In the genomic region with DNA sequence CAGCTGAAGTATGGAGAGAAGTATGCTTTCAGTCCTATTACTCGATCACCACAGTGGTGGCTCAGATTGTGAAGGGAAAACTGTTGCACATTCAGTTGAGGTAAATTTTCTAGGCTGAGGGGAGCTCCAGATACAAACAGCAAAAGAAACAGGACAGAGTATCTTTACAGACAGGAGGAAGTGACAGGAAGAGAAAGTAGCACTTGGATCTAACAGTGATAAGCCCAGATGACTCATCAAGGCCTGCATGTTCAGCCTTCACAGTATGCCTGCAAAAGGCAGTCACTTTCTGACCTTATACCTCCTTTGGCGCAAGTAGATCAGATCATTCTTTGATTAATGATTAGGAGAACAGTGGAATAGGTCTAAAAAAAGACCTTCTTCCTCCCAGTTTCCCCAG, we compare ENCODE assay signal across 27 mouse cellular contexts.
A peak's percentile ranks its signal among the peaks of the same experiment; 100 is the strongest.
DNase-seq lines count a peak whose midpoint lies in the region; ATAC-seq lines count a peak whose summit lies in the region.
"Had no signal": no experiment of that assay in that cellular context is flagged by ENCODE, and none has a peak within 500 bp of the region (broad histone marks: within the 10 kb centered on the region; RNA-seq: fewer than 3 reads in every experiment).

No protein-coding gene starts in this region.

- peak; percentile 41 for DNase-seq in adrenal gland, adult 2 months
- no peak for DNase-seq in adrenal gland, postnatal 25 days
- peak; percentile 17 for DNase-seq in 3T3-L1 (ENCODE audit: low read depth, low spot score)
- DNase-seq in adrenal gland, adult 8-10 months = peak; percentile 19
- peak; percentile 19 to 32 for DNase-seq in adrenal gland, postnatal 36 days
- DNase-seq in midbrain, embryonic 10.5 days (ENCODE audit: low spot score) = no peak
- no peak for DNase-seq in heart, postnatal 25 days (ENCODE audit: low spot score)
- DNase-seq: cerebellum, adult 11 months; cerebellum, adult 9-10 months; cerebellum, postnatal 14 days; forebrain, postnatal 0 days; gastrocnemius, adult 2 months; gastrocnemius, postnatal 14 days; heart, adult 11 months; heart, postnatal 36 days; kidney, adult 18-20 months had no signal

- intact Hi-C loops in heart, postnatal 25 days (cut with DNase I) = no loop called here

- no peak overlapping the region for H3K27ac ChIP-seq in midbrain, embryonic 10.5 days (replicated peaks)
- H3K27ac ChIP-seq in hindbrain, embryonic 13.5 days = no peak overlapping the region
- H3K27ac ChIP-seq: embryonic facial prominence, embryonic 12.5 days; embryonic facial prominence, embryonic 15.5 days; gastrocnemius, adult 2 months; hindbrain, embryonic 10.5 days; hindbrain, embryonic 14.5 days; hindbrain, postnatal 0 days had no signal

- 82% methylated on average over 2 of the region's 2 CpGs for WGBS in midbrain, embryonic 10.5 days
- WGBS in hindbrain, embryonic 13.5 days = 89% methylated on average over 2 of the region's 2 CpGs

- H3K27me3 ChIP-seq in midbrain, embryonic 10.5 days (ENCODE audit: low read depth, poor library complexity, severe bottlenecking) = no peaks in the 10 kb centered on the region
- H3K27me3 ChIP-seq in hindbrain, embryonic 13.5 days = no peaks in the 10 kb centered on the region
- H3K27me3 ChIP-seq: embryonic facial prominence, embryonic 12.5 days; embryonic facial prominence, embryonic 15.5 days had no signal

- no peak overlapping the region for H3K9ac ChIP-seq in hindbrain, embryonic 13.5 days
- H3K9ac ChIP-seq: embryonic facial prominence, embryonic 12.5 days; embryonic facial prominence, embryonic 15.5 days; forebrain, postnatal 0 days; hindbrain, embryonic 14.5 days had no signal

- ATAC-seq in hindbrain, embryonic 13.5 days (ENCODE audit: low FRiP score) = no peak
- ATAC-seq: activated CD4-positive, CD25-positive, alpha-beta regulatory T cell, adult 4 months; forebrain, embryonic 14.5 days; forebrain, postnatal 0 days; hindbrain, postnatal 0 days; inflammation-experienced regulatory T-cells, adult 6 months; intestine, embryonic 16.5 days had no signal

- no peaks in the 10 kb centered on the region for H3K36me3 ChIP-seq in midbrain, embryonic 10.5 days
- no peaks in the 10 kb centered on the region for H3K36me3 ChIP-seq in hindbrain, embryonic 13.5 days
- H3K36me3 ChIP-seq: embryonic facial prominence, embryonic 12.5 days; embryonic facial prominence, embryonic 15.5 days; hindbrain, embryonic 10.5 days had no signal

- H3K9me3 ChIP-seq in midbrain, embryonic 10.5 days (replicated peaks) = no peaks in the 10 kb centered on the region
- H3K9me3 ChIP-seq in hindbrain, embryonic 13.5 days = no peaks in the 10 kb centered on the region
- H3K9me3 ChIP-seq: embryonic facial prominence, embryonic 12.5 days; embryonic facial prominence, embryonic 15.5 days; hindbrain, embryonic 10.5 days had no signal

- no peak overlapping the region for H3K4me2 ChIP-seq in hindbrain, embryonic 13.5 days
- H3K4me2 ChIP-seq: embryonic facial prominence, embryonic 12.5 days; embryonic facial prominence, embryonic 15.5 days; heart, embryonic 11.5 days; hindbrain, embryonic 14.5 days had no signal

- no peaks in the 10 kb centered on the region for H3K4me1 ChIP-seq in midbrain, embryonic 10.5 days
- H3K4me1 ChIP-seq in hindbrain, embryonic 13.5 days (replicated peaks) = no peaks in the 10 kb centered on the region
- H3K4me1 ChIP-seq: embryonic facial prominence, embryonic 12.5 days; embryonic facial prominence, embryonic 15.5 days; hindbrain, embryonic 10.5 days had no signal

- H3K4me3 ChIP-seq in midbrain, embryonic 10.5 days = no peak overlapping the region
- H3K4me3 ChIP-seq in hindbrain, embryonic 13.5 days = no peak overlapping the region
- H3K4me3 ChIP-seq: embryonic facial prominence, embryonic 12.5 days; embryonic facial prominence, embryonic 15.5 days; gastrocnemius, adult 2 months; hindbrain, embryonic 10.5 days had no signal

Comparison
In these comparisons a context has a peak if more than half of its experiments do, and no peak if none do; other contexts are left out.
1. DNase-seq: peak in adrenal gland, adult 2 months (single experiment), 3T3-L1 (single experiment), adrenal gland, adult 8-10 months (single experiment) and adrenal gland, postnatal 36 days (2 of 2); none in adrenal gland, postnatal 25 days (single experiment), midbrain, embryonic 10.5 days (single experiment) and heart, postnatal 25 days (single experiment).